Mouse (Mus musculus) kidney, adult 2 months (tissue): ENCODE data around the gene C1ql4. TPM values are rescaled to one million over a fixed set of nuclear protein-coding genes. Genes with fewer than 3 reads are reported as not detected.

Source experiments
- DNase-seq: peaks from one replicate; pipeline ENCODE4 v3.0.0; 2021
- H3K27ac ChIP-seq: fragments of 200-500 bp; 2 replicates; pipeline ENCODE4 v1.5.1; 2012; ENCODE audit warnings: low read depth, low read length, control low read depth, inconsistent platforms; ENCODE audit not compliant: insufficient read depth
- H3K27me3 ChIP-seq: fragments of 200-500 bp; replicated peaks from 2 replicates; pipeline ENCODE4 v1.6.1; 2012; ENCODE audit warnings: mild to moderate bottlenecking, moderate library complexity, low read length, inconsistent platforms; ENCODE audit not compliant: control insufficient read depth, insufficient read depth
- H3K36me3 ChIP-seq: fragments of 200-500 bp; 2 replicates; pipeline ENCODE4 v1.6.1; 2012; ENCODE audit warnings: mild to moderate bottlenecking, moderate library complexity, low read length, inconsistent platforms; ENCODE audit not compliant: control insufficient read depth, insufficient read depth
- H3K4me1 ChIP-seq: fragments of 200-500 bp; 2 replicates; pipeline ENCODE4 v1.6.1; 2011; ENCODE audit warnings: low read length; ENCODE audit not compliant: control insufficient read depth, insufficient read depth
- H3K4me3 ChIP-seq: fragments of 200-500 bp; 2 replicates; pipeline ENCODE4 v1.5.1; 2011; ENCODE audit warnings: mild to moderate bottlenecking, low read depth, low read length, control low read depth; ENCODE audit not compliant: insufficient read depth
- CTCF ChIP-seq: fragments of 200-500 bp; conservative IDR thresholded peaks from 2 replicates; pipeline ENCODE4 v1.5.1; 2011; ENCODE audit warnings: low read depth, mild to moderate bottlenecking, control low read depth, low read length, moderate library complexity, mixed read lengths; ENCODE audit not compliant: insufficient read depth, insufficient read length
- POLR2A ChIP-seq: fragments of 200-500 bp; IDR thresholded peaks from one replicate; pipeline ENCODE4 v1.6.1; 2011; ENCODE audit warnings: low read depth, low read length, control low read depth
- WGBS: fragments of 180-500 bp; shearing (Covaris S2); methylation state at CpG from one replicate; pipeline ENCODE4 v1.1.7; 2018; 5-methylcytosine and 5-hydroxymethylcytosine counted together
- polyA plus RNA-seq: library from polyadenylated mRNA; depleted of rRNA; stranded (reverse); fragments of >200 nt; gene quantifications from 2 replicates; pipeline ENCODE4 v1.2.3, GENCODE M21; 2012

Gene C1ql4
- polyA plus RNA-seq, 1 experiment: 0.44 TPM

- Histone ChIP-seq H3K4me1 (no peaks in the 10 kb centered on the region; the same call in 1 of the 2 replicates), H3K27me3 (no peaks in the 10 kb centered on the region), H3K27ac (peak within 1 kb of the TSS; percentile 86), H3K4me3 (peak within 1 kb of the TSS; percentile 83), H3K36me3 (no peaks in the 10 kb centered on the region)
- under 1% methylated on average over 12 of the region's 12 CpGs for WGBS
- no peak for TF ChIP-seq CTCF
- TF ChIP-seq POLR2A: no peak
- DNase-seq: no peak
Measured at GRCm38 (mm10) chr15:99125711-99126080, 38.1 kb upstream of the C1ql4 start, which contains the start of gene Spats2. Spats2 (plus strand) TSS chr15:99125916.

GRCm38 (mm10) chr15:99122642-99123041 lies 35.0 kb upstream of the C1ql4 start:
- TF ChIP-seq POLR2A (no peak), CTCF (no peak)
- 77% methylated on average over 2 of the region's 2 CpGs for WGBS
- H3K27me3 ChIP-seq: no peaks in the 10 kb centered on the region
- H3K36me3 ChIP-seq: no peaks in the 10 kb centered on the region
- H3K4me1 ChIP-seq: no peaks in the 10 kb centered on the region; the same call in 1 of the 2 replicates
- DNase-seq: no peak
- H3K4me3 ChIP-seq: no peak overlapping the region
- H3K27ac ChIP-seq: no peak overlapping the region

GRCm38 (mm10) chr15:99120814-99121213 lies 33.2 kb upstream of the C1ql4 start:
- DNase-seq: no peak
- H3K27me3 ChIP-seq: no peaks in the 10 kb centered on the region
- WGBS: 31% methylated on average over 11 of the region's 11 CpGs
- H3K4me3 ChIP-seq: no peak overlapping the region
- TF ChIP-seq POLR2A (no peak), CTCF (no peak)
- H3K4me1 ChIP-seq: no peaks in the 10 kb centered on the region; the same call in 1 of the 2 replicates
- no peaks in the 10 kb centered on the region for H3K36me3 ChIP-seq
- H3K27ac ChIP-seq: no peak overlapping the region

- no peak overlapping the region for H3K27ac ChIP-seq
- H3K27me3 ChIP-seq: no peaks in the 10 kb centered on the region
- H3K36me3 ChIP-seq: no peaks in the 10 kb centered on the region
- H3K4me3 ChIP-seq: no peak overlapping the region
- 43% methylated on average over 11 of the region's 11 CpGs for WGBS
- no peaks in the 10 kb centered on the region; the same call in 1 of the 2 replicates for H3K4me1 ChIP-seq
- DNase-seq: no peak
- no peak for TF ChIP-seq CTCF
- TF ChIP-seq POLR2A: no peak
Measured at GRCm38 (mm10) chr15:99116539-99116938, 28.9 kb upstream of the C1ql4 start.

- Histone ChIP-seq H3K4me3 (no peak overlapping the region), H3K27me3 (no peaks in the 10 kb centered on the region), H3K27ac (no peak overlapping the region), H3K36me3 (no peaks in the 10 kb centered on the region), H3K4me1 (no peaks in the 10 kb centered on the region; the same call in 1 of the 2 replicates)
- TF ChIP-seq POLR2A (no peak), CTCF (no peak)
- WGBS: 82% methylated on average over 7 of the region's 7 CpGs
- DNase-seq: no peak
Measured at GRCm38 (mm10) chr15:99115065-99115423, 27.4 kb upstream of the C1ql4 start.

- Histone ChIP-seq H3K27me3 (no peaks in the 10 kb centered on the region), H3K4me3 (no peak overlapping the region), H3K4me1 (no peaks in the 10 kb centered on the region; the same call in 1 of the 2 replicates), H3K27ac (no peak overlapping the region), H3K36me3 (no peaks in the 10 kb centered on the region)
- TF ChIP-seq POLR2A: no peak
- no peak for TF ChIP-seq CTCF
- 60% methylated on average over 14 of the region's 14 CpGs for WGBS
- no peak for DNase-seq
Measured at GRCm38 (mm10) chr15:99114312-99115064, 26.9 kb upstream of the C1ql4 start.

GRCm38 (mm10) chr15:99113396-99113975 lies 25.9 kb upstream of the C1ql4 start:
- no peak for DNase-seq
- 8% methylated on average over 9 of the region's 9 CpGs for WGBS
- H3K36me3 ChIP-seq: no peaks in the 10 kb centered on the region
- H3K27ac ChIP-seq: no peak overlapping the region
- H3K27me3 ChIP-seq: no peaks in the 10 kb centered on the region
- TF ChIP-seq CTCF (peak; percentile 50), POLR2A (no peak)
- no peaks in the 10 kb centered on the region; the same call in 1 of the 2 replicates for H3K4me1 ChIP-seq
- no peak overlapping the region for H3K4me3 ChIP-seq
